In the genomic region with DNA sequence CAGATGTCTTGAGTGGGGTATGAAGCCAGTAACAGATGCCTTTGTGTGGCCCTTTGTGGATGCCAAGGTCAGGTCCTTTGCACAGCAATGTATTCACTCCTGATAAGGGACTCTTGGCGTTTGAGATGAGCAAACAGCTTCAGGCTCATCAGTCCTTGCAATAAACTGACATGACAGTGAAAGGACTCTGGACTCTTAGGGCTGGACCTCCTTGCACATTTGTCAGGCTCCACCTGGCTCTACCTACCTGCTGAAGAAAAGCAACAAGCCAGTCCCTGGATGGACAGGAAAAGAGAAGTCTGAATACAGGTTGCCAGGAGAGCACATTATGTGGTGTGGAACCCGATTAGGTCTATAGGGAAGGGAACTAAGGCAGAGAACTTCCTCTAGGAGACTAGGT, we compare ENCODE assay signal across 18 mouse cellular contexts.
"Had no signal": no experiment of that assay in that cellular context is flagged by ENCODE, and none has a peak within 500 bp of the region (broad histone marks: within the 10 kb centered on the region; RNA-seq: fewer than 3 reads in every experiment).

No protein-coding gene starts in this region.

- H3K36me3 ChIP-seq: kidney, embryonic 15.5 days; limb, embryonic 10.5 days; limb, embryonic 13.5 days; liver, embryonic 12.5 days; liver, embryonic 15.5 days; midbrain, embryonic 10.5 days; midbrain, embryonic 13.5 days; neural tube, embryonic 13.5 days had no signal

- H3K9me3 ChIP-seq: kidney, embryonic 15.5 days; limb, embryonic 10.5 days; limb, embryonic 13.5 days; liver, embryonic 12.5 days; liver, embryonic 15.5 days; megakaryocyte, embryonic 14.5 days; midbrain, embryonic 10.5 days; midbrain, embryonic 13.5 days; neural tube, embryonic 13.5 days had no signal

- H3K4me3 ChIP-seq: kidney, embryonic 15.5 days; limb, embryonic 10.5 days; limb, embryonic 13.5 days; liver, embryonic 12.5 days; liver, embryonic 15.5 days; megakaryocyte, embryonic 14.5 days; midbrain, embryonic 10.5 days; midbrain, embryonic 13.5 days; myocyte; neural tube, embryonic 13.5 days had no signal

- H3K27me3 ChIP-seq: kidney, embryonic 15.5 days; limb, embryonic 13.5 days; midbrain, embryonic 13.5 days; neural tube, embryonic 13.5 days had no signal

- H3K27ac ChIP-seq: kidney, embryonic 15.5 days; limb, embryonic 10.5 days; limb, embryonic 13.5 days; liver, embryonic 12.5 days; liver, embryonic 15.5 days; midbrain, embryonic 10.5 days; midbrain, embryonic 13.5 days; neural tube, embryonic 13.5 days had no signal

- H3K4me1 ChIP-seq: kidney, embryonic 15.5 days; limb, embryonic 10.5 days; liver, embryonic 12.5 days; midbrain, embryonic 10.5 days had no signal

- ATAC-seq: liver, embryonic 12.5 days; midbrain, embryonic 13.5 days; midbrain, embryonic 16.5 days had no signal

- DNase-seq: kidney, adult 8-10 months; kidney, postnatal 10 days; kidney, postnatal 36 days; lung, adult 2 months; lung, postnatal 14 days; retina, postnatal 1 day; right cerebral cortex, postnatal 25 days had no signal

- H3K9ac ChIP-seq: kidney, embryonic 15.5 days; limb, embryonic 13.5 days; liver, embryonic 12.5 days; liver, embryonic 15.5 days; midbrain, embryonic 13.5 days; neural tube, embryonic 13.5 days had no signal

- H3K4me2 ChIP-seq: kidney, embryonic 15.5 days; limb, embryonic 13.5 days; liver, embryonic 12.5 days; liver, embryonic 15.5 days; midbrain, embryonic 13.5 days; neural tube, embryonic 13.5 days had no signal
